Mouse (Mus musculus): Measurements from ENCODE around the gene Rnf11.

GRCm38 (mm10) chr4:109407176-109407520 lies 77.4 kb downstream of the Rnf11 start:
- no peak for TF ChIP-seq POLR2A (IDR thresholded peaks at IDR 0.05; ENCODE audit: control insufficient read depth, extremely low read depth, insufficient read depth, low read length, poor library complexity)
- TF ChIP-seq CTCF (IDR thresholded peaks at IDR 0.05; ENCODE audit: borderline replicate concordance, control insufficient read depth, extremely low read depth, insufficient read depth, low read length, poor library complexity): no peak

Data from thymus, adult 2 months (tissue).